Mouse (Mus musculus): ENCODE results near the gene Tceanc2.

DNA sequence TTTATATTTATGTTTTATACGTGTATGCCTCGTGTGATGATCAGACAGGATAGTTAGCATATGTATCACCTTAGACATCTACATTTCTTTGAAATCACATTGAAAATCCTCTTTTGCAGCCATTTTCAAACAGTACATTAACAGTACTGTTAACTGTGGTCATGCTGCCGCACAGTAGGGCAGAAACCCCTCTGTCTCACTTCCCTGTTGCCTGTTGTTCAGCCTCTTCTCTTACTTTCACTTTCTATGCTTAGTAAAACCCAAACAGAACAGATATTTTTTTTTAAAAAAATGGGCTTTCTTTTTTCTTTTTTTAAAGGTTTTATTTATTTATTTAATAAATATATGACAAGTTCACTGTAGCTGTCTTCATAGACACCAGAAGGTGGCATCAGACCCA is 14.9 kb upstream of the Tceanc2 start:
- TF ChIP-seq CTCF (conservative IDR thresholded peaks at IDR 0.05; ENCODE audit: insufficient read depth, insufficient read length, low read depth, low read length) (no peak), POLR2A (IDR thresholded peaks at IDR 0.05; ENCODE audit: low read depth, low read length) (no peak)
